Mouse (Mus musculus): Measurements from ENCODE around the gene Anxa9.
A peak's percentile ranks its signal among the peaks of the same experiment; 100 is the strongest.

Gene Anxa9

DNA sequence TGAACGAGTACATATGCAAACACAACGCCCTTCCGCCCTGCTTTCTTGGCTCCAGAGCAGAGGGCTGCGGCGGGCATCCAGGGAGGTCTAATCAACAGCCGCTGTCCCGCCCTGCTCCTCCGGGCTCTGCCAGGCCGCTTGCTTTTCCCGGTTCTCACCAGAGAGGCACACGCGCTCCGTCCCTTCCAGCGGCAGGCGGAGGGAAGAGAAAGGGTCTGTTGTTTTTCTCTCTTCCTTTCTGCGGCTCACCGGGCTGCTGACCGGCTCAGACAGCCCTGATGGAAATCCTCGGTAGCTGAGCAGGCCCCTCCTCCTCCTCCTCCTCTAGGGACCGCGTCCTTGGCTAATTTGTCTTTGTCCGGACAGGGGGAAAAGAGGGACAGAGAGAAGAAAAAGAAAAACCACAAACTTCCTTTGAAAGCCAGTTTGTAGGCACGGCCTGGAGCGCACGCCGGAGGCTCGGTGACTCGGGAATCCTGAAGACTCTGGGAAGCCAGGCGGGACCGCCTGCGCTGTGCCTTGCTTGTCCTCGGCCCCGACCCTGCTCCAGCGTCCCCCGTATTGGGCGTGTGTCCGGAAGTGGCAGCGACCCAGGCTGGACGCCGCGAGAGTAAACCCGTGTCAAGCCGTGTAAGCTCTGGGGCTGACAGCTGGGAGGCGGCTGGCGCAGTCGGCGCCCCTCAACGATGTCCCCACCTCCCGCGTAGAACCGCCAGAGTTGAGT, 23.9 kb downstream of the Anxa9 start:
- peak; percentile 85 for DNase-seq

DNA sequence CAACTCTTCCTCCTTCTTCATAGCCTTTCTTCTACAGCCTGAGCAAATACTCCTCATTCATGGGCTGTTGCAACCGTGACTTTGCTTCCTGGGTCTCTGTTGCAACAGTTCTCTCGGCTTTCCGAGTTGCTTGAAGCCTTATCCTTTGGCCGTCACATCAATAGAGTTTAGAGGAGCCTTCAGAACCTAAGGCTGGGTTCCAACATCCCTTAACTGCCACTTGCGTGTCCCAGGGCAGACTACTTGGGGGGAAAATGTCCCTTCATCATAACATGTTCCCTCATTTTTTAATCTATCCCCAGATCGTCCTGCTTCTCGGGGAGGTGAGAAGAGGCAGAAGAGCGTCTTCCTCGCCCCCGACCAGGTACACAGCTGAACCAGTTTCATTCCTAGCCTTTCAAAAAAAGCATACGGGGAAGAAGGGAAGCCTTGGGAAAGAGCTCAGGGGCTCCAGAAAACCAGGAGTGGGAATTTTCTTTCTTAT, 24.6 kb downstream of the Anxa9 start:
- DNase-seq: no peak

DNA sequence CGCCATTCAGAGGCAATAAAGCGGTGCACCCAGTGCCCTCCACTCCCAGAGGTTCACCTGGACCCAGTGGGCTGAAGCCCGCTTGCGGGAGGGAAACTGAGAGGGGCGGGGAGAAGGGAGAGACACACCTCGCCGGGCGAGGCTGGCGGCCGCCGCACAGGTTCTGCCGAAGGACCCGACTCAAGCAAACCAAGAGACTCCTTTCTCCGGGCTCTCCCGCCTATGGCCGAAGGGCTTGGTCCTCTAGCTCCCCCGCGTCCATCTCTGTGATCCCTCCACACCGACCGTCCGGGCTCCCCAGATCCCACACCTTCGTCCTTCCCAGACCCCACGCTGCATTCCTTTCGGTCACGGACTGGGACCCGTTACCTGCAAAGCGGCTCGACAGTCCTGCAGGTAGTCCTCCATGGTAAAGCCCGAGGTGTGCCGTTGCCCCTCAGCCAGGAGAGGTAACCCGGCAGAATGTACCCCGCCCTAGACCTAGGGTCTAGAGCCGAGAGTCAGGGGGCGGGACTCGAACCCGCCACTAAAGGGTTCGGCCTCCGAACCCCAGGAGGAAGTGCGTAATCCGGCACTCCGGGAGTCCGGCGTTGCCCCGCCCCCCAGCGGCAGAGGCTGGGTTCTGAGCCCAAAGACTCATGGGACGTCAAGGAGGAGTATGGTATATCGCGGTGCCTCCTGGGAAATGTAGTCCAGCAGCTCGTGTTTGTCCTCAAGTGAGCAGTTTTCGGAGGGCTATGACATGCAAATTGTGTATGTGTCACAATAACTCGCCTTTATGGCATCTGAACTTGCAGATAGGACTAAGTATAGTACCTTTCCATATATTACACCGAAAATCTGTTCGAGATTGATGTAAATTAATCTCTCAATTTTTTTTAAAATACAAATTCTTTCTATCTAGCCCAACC, 25.5 kb downstream of the Anxa9 start, which contains the start of the genes Mindy1 and Prune1:
Gene Mindy1, plus strand, starts transcription at position 130 of the 911 bp plus-strand sequence.
Gene Prune1, minus strand, starts transcription at position 861 of the 911 bp plus-strand sequence.
- peak; percentile 98 for DNase-seq

DNA sequence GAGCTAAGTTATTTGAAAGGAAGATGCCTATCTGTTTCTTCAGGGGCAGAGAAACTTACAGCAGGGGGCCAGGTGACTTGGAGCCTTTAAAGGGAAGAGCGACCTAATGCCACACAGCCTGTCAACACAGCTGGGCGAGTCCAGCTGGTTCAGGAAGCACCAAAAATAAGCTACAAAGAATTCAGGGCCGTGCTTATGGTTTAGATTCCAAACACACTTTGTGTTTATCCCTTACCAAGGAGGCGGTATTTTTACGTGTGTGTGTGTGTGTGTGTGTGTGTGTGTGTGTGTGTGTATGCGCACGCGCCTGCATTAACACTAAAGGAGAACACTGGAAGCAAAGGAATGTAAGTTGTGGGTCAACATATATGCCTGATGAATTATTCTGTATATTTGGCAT, 26.2 kb downstream of the Anxa9 start:
- DNase-seq: peak; percentile 49

DNA sequence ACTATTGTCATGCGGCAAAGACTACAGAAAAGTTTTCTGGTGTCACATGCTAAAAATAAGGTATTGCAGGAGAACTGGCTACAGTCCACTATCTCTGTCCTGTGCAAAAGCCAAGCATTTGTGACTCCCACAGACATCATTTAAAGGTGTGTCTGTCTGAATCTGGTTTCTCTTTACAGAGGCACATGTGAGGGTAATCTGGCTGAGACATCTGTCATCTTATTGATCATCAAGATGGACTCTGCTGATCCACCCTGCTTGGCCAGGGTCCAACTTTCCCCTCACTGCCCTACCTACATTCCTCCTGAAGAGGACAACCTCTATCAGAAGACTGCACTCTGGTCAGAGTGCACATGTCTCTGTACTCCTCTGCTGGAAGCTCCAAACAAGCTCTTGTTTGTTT, 29.8 kb downstream of the Anxa9 start:
- no peak for DNase-seq

DNA sequence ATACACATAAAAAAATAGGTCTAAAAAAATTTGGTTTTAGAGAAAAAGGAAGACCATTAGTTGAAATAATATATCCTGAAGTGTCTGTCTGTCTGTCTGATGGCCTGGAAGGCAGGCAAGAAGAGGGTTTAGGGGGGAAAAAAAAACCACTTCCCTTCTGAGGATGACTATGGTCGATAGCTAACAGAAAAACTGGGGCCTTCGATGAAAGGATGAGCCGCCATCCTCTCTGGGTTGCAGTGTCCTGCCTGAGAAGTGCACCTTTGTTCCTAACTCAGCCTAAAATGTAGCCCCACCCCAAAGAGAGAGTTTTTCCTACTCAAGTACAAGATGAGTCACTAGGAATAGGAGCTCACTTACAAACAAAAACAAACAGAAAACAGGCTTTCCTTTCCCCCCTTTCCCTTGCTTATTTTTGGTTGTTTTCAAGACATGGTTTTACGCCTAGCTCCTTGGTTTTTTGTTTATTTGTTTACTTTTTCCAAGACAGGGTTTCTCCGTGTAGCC, 30.5 kb downstream of the Anxa9 start:
- no peak for DNase-seq

DNA sequence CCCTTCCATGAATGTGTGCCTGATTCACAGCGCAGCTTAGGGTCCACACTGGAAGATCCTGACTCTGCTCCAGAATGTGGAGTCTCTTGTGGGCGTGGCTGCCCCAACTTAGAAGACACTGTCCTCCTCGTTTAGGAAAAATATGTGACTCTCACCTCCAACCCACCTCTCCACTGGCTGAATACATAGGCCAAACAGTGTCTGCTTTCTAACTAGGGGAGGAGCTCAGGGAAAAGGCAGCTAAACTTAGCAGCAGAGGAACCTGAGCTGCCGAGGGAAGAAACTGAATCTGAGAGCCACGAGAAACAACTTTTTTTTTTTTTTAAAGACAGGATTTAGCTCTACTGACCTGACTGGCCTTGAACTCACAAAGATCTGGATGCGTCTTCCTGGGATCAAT, 31.8 kb downstream of the Anxa9 start:
- no peak for DNase-seq

DNA sequence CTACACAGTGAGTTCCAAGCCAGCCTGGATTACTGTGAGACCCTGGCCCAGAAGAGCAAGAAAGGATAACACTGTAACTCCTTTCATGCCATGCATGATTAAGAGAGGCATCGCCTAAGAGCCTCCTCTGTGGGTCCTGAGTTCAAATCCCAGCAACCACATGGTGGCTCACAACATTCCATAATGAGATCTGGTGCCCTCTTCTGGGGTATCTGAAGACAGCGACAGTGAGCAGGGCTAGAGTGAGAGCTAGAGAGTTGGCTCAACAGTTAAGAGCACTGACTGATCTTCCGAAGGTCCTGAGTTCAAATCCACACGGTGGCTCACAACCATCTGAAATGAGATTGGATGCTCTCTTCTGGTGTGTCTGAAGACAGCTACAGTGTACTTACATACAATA, 32.5 kb downstream of the Anxa9 start:
- DNase-seq: no peak

DNA sequence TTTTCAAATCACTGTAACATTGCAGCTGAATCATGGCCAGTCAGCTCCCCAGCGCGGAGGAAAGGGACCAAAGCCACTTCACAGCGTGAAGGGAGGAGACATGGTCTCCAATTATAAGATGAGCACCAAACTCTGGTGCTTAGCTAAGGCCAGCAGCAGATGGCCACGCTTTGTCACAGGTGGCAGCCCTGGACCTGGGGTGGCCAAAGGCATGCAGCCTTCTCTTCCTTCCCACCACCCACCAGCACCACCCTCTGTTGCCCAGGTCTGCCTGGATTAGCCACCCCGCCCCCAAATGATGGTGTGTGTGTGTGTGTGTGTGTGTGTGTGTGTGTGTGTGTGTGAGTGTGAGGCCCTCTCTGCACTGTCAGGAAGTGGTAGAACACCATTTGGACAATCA, 33.5 kb downstream of the Anxa9 start:
- DNase-seq: no peak

DNA sequence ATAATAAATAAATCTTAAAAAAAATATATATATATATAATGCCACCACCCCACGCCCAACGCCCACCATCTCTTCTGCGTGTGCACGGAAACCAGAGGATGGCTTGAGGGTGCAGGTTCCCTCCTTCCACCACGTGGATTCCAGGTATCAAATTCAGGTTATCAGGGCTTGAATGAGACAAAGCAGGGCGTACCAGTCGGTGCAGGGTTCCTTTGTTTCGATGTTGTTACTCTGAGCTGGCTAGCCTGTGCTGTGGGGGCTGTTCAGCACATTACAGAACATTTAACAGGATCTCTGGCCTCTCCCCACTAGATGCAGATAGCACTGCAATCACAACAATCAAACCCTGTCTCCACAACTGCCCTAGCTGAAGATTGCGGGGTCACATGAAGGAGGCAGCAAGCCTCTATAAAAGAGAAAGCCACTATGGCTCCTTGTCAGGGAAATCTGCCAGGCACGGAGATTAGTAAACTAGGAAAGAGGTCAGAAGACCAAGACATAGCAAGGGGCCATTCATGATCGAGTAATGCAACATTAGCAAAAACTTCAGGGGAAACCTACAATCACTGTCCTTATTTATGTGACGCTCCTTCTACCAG, 36.1 kb downstream of the Anxa9 start:
- DNase-seq: no peak

DNA sequence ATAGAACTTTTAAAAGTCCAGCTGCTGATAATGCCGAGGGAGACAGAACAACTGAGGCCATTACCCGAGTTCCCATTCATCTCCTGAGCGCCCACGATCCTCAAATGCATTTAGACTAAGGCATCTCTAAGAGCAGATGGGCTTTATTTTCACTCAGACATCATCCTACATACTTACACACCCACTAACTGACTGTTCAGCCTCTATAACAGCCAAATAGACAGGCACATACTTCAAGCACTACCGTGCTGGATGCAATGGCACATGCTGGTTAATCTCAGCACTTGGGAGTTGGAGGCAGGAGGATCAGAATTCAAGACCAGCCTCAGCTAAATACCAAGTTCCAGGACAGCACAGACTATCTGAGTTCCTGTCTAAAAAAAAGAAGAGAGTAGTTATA, 37.2 kb downstream of the Anxa9 start:
- no peak for DNase-seq

DNA sequence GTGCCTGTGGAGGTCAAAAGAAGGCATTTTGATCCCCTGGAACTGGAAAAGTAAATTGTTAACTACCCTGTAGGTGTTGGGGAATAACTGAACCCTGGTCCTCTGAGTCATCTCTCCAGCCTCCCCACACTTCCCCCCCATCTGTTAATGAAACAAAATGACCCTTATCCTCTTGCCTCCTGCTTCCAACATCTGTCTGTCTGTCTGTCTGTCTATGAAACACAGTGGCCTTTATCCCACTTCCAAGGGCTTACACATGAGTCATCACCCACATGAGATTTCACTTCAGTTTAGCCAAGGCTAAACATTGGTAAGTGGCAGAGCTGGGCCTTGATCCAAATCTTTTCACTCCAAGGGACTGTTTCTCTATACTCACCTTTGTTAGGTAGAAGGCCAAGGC, 39.1 kb downstream of the Anxa9 start:
- DNase-seq: no peak

DNA sequence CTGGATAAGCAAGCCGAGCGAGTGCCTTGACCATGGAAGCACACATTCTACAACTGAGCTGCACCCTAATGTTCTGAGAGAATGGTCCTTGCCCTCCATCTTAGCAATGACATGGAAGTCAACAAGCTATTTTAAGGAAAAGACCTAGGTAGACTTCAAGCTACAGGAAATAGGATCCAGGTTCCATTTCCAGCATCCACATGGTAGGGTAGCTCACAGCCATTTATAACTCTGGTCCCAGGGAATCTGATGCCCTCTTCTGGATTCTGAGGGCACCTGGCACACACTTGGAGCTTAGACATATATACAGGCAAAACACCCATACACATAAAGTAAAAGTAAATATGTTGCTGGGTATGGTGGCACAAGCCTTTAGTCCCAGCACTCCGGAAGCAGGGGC, 40.9 kb downstream of the Anxa9 start:
- DNase-seq: no peak

DNA sequence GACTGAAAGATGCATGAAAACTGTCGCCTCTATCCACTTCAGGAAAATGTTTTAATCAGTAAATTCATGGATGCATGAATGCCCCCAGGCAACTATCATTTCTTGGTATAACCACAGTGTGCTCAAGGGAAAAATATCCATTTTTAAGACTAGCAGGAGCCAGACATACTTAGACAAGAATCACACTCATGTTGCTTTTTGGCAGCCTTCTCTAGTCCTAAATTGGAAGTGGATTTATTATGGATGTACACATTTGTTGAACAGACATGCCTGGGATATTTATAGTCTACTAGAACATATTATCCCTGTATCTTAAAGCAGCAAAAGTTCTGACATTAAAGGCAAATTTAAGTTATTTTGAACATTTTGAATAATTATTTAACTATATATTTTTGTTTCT, 42.3 kb downstream of the Anxa9 start:
- no peak for DNase-seq

DNA sequence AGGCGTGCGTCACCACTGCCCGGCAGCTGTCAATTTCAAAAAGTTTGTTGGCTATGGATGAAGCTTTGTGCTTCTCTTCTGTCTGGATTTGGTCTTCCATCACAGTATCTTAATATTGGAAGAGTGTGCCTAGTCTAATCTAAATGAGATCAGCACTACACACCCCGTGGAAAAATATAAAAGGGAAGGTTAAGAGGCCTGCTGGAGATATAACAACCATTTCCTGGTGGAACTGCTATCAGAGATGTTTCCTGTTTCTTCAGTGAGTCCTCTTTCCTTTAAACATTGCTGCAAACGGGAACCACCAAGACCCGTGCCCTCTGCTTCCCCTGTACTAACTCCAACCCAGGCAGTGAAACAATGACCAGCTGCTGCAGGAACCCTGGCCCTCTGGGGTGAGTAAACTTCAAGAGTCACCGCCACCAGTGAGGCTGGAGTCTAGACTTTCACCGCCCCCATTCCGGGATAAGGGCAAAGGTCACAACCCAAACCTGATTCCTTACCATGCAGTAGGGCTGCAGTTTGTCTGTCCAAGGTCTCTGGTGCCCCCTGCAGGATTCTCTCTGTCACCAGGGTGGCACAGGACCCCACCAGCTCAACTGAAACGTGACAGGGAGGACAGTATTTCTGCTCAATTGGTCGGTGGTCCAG, 43.8 kb downstream of the Anxa9 start:
- DNase-seq: peak; percentile 87

DNA sequence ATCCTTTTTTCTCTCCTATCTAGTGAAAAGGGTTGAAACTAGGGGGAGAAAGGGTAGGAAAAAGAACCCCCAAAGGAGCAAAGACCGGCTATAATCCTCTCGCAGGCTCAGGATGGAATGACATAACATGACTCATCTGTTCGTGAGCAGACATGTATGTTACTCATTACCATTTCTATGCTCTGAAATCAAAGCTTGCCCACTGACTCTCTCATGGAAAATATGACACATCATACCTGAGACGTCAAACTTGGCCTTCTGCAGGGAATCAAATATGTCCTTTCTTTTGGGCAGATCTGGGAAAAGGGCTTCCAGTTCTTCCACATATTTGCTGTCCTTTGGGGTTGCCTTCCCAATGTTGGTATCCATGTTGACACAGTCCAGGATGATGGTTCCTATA, 45.0 kb downstream of the Anxa9 start:
- no peak for DNase-seq

DNA sequence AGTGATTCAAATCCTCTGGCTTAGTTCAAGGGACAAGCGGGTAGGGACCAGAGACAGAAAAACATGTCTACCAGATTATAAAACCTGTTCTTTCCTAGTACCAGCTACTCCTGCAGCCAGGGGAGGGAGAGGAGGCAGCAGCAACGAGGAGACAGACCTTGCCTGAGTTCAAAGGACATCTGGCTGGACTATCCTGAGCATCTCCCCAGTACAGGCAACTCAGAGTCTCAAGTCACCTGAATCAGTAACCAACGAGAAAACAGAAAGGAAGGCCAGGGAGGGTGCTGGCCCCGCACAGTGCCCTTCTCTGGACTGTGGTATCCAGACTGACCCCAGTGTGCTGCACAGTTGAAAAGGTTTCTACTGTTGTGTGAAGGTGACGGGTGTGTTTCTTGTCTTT, 50.0 kb downstream of the Anxa9 start:
- no peak for DNase-seq

DNA sequence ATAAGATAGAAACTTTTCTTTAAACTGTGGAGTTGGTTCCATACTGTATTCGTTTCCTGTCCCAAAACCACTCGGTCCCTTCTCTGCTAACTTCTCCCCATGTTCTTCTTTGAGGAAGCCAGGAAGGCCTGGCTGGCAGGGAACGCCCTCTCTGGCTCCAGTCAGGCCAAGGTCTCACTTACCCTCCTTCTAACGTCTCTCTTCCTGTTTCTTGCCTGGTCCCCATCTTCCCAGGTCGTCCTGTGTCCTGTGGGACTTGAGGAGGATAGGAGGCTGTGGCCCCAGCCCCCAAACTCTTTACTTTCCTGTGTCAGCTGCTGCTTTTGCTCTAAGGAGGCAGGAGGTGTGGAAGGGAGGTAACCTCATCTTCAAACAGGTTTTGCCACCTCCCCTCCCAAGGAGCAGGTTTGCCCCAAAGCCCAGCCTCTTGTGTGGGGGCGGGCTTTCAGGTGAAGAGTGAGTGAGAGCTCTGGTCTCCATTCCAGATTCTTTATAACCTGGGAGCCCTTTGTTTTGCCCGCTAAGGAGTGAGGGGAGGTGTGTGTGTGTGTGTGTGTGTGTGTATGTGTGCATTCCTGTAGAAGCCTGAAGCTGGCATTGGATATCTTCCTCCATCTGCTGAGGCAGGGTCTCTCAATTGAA, 56.1 kb downstream of the Anxa9 start, which contains the start of gene Bnipl:
Gene Bnipl, minus strand, starts transcription at position 411 of the 642 bp plus-strand sequence.
- no peak for DNase-seq

DNA sequence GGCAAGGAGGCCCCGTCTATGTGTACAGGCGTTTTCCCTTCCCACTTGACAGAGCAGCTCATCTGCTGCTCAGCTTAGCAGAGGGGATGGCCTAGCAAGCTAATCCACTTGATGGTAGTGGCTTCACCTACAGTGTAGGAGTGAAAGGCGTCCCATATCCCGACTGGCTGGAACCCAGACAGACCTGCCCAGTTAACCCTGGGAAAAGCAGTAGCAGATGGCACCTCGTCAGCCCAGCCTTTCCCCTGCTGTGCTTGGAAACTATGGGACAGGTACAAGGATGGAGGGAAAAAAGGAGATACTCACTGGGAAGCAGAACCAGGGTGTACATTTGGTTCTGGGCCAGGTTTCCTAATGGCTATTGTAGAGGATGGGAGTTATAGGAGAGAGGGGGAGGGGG, 56.6 kb downstream of the Anxa9 start:
- no peak for DNase-seq

DNA sequence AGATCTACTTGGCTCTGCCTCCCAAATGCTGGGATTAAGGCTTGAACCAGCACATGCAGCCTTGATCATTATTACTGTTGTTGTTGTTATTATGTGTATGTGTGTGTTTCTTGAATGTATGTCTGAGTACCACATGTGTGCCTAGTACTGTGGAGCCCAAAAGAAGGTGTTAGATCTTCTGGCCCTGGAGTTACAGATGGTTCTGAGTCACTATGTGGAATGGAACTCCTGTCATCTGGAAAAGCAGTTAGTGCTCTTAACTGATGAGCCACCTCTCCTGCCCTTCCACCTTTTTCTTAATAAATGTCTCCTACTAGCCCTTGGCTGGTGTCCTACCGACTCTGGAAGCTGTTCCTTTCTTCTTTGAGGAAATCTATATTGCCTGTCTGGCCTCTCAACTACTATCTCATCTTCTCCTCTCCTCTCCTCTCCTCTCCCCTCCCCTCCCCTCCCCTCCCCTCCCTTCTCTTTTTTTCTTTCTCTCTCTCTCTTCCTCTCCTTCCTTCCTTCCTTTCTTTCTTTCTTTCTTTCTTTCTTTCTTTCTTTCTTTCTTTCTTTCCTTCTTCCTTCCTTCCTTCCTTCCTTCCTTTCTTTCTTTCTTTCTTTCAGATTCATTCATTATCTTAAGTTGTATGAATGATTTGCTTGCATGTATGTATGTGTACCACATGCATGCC, 59.2 kb downstream of the Anxa9 start:
- no peak for DNase-seq

DNA sequence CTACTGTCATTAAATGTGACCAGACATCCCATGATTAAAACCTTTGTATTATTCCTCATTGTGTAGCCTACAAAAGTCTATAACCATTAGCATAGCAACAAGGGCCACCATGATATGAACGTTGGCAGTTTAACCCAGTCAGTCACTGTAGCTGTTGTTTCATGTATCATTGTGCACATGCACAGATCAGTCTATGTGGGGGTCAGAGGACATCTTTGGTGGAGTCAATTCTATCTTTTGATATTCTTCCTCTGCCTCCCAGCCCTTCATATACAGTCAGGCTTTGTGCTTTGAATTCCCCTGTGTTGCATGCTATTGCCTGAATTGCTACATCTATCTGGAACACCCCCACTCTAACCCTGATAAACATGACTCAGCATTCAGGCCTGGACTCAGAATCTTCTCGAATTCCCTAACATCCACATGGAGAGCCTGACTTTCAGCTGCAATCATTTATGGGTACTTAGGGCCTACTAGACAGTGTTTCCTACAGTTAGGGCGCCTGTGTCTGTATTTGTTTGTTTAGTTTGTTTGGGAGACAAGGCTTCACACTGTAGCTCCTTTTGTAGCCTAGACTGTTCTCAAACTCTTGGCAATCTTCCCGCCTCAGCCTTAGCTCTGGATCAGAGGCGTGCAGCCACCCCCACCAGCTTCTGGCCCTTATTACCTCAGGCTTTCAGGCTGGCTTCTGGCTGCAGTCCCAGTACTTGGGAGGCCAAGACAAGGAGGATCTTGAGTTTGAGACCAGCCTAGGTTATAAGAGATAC, 60.3 kb downstream of the Anxa9 start:
- DNase-seq: peak; percentile 46

Measured in kidney, adult 18-20 months (tissue).